Mouse (Mus musculus) brain, embryonic 14.5 days (tissue): ENCODE measurements at regions not wholly inside any gene's neighbourhood (a gene's known extent, or its start where the extent isn't known, plus 50 kb on each side); places are given as distances from the start of the nearest gene placed in this dataset.

Source experiments
- CTCF ChIP-seq: fragments of 200-500 bp; IDR thresholded peaks from 2 replicates; pipeline ENCODE4 v1.5.1; 2012; ENCODE audit warnings: inconsistent platforms, mild to moderate bottlenecking, moderate library complexity, borderline replicate concordance; ENCODE audit not compliant: insufficient read depth, insufficient read length; ENCODE audit errors: extremely low read depth
- POLR2A ChIP-seq: fragments of 200-500 bp; IDR thresholded peaks from 2 replicates; pipeline ENCODE4 v1.6.1; 2012; ENCODE audit warnings: mild to moderate bottlenecking, inconsistent platforms, borderline replicate concordance; ENCODE audit not compliant: poor library complexity, insufficient read depth, insufficient read length, severe bottlenecking; ENCODE audit errors: extremely low read depth

DNA sequence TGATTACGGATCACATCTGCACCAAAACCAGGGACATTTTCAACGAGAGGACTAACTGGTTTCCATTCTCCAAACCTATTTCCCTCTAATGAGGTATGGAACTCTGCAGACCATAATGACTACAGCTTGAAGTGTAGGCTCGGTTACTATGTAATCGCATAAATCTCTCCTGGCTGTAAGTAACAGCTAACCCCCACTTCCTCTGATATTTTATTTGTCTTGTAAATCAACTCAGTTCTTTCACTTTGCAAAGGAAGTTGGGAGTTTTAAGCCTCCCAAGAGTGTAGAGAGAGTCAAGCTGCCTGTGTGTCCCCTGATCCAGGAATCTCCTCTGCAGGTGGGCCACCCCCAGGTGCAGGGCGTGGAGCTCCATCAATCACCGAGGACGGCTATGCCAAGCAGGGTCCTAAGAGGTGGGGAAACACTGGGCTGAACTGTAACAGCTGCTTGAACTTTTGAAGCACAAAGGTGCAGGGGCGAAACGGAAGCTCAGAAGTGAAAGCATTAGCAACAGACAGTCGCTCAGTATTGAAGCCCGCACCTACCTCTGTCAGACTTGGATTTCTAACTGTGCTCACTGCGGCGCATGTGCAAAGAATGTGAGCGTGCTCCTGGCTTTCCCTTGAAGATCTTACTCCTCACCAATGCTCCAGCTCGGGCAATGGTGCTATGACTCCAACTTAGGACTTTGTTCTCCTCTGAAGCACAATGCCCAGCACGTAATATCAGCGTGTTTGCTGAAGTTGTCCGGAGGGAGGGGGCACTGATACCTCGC lies 140.1 kb upstream of the Map3k7 start:
- no peak for TF ChIP-seq POLR2A
- no peak for TF ChIP-seq CTCF
